Mouse (Mus musculus): ENCODE measurements around the gene Tusc1.

The Tusc1 gene

GRCm38 (mm10) chr4:93335118-93336003, at the start of gene Tusc1:
TSS of gene Tusc1 (minus strand) at chr4:93335511.
- DNase-seq (ENCODE audit: low spot score), result peak; percentile 45

DNA sequence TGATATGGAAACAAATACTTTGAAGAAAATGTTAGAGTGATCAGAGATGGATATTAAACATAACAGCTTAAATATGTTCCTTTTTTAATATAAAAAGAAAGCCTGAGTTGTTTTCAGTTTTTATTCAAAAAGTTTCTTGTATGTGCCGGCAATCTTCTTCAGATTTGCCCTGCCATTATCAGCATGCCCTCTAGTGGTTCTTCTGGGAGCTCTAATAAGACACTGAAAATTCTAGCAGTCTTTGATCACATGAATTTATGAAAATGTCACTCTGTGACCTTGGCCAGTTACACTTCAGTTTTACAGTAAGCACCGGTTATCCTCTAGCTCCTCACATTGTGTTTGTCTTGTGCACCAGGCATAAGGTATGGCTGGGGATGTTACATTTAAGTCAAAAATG, 17.6 kb upstream of the Tusc1 start:
- no peak for DNase-seq (ENCODE audit: low spot score)

DNA sequence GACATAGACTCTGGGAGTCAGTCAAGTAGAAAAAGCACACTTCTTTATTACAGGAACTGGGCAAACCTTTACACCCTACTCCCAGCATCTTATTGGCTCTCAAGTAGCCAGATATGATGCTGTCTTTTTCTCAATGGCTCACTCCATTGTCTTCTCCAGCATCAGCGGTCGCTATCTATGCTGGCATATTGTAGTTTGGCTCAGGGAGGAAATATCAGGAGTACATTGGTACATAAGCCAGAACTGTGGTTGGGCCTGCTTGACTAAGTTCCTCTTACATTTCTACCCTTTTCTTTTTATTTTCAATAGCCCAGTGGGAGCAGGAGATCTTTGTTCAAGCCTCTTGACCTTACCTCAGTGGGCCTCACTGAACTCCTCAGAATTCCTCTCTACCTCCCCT, 9.0 kb upstream of the Tusc1 start:
- DNase-seq (ENCODE audit: low spot score), result no peak

DNA sequence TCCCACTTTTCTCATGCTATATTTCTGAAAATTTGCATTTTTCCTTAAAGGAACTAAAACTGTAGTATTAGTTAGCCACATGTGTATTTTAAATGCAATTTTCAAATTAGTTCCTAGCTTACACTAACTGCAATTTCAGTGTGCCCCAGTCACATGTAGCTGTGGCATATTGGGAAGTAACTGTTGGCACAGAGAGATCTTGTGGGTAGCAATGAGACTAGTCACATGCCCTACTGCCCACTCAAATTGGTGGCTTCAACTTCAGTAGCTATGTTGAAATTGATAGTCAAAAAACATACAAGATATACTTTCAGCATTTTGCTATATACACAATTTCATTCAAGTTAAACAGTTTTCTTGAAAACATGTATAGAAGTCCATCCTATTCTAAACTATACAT, 6.3 kb upstream of the Tusc1 start:
- no peak for DNase-seq (ENCODE audit: low spot score)

DNA sequence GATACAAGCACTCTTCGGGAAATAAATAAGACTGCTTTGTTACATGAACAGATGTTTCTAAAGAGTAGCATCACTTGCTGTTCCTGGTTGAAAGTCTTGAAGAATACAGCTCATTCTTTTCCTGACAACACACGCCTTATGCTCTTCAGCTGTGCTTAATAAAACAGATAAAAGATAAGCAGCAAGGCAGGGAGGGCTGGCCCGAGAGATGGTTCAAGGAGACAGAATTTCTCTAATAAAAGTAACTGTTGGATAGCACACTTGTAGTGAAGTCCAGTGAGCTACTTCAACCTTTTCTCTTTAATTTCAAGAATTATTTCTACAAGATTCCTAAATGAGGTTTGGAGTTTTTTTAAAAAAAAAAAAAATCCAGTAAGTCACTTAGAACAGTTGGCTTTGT, 2.7 kb upstream of the Tusc1 start:
- no peak for DNase-seq (ENCODE audit: low spot score)

DNA sequence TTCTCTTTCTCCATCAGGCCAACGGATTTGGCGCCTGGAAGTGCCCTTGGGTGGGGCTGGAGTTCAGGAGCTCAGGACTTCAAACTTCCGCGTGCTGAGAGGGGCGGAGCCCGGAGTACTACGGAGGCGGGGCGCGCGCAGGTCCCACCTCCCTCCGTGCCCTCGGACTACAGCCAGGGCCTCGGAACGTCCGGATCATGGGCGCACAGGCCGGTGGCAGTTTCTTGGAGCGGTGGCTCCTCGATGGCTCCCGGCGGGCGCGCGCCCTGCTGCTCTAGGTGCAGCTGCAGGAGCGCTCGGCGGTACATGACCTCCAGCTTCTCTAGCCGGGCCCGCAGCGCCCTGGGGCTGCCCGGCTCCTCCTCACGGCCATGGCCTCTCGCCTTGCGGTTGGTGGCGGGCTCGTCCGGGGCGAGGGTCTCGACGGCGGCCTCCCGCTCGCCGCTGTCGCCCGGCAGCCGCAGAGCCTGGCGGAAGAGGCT, 634 bp downstream of the Tusc1 start:
- DNase-seq (ENCODE audit: low spot score), result peak; percentile 36

GRCm38 (mm10) chr4:93307486-93307885, 27.8 kb downstream of the Tusc1 start:
- DNase-seq (ENCODE audit: low spot score), result no peak

DNA sequence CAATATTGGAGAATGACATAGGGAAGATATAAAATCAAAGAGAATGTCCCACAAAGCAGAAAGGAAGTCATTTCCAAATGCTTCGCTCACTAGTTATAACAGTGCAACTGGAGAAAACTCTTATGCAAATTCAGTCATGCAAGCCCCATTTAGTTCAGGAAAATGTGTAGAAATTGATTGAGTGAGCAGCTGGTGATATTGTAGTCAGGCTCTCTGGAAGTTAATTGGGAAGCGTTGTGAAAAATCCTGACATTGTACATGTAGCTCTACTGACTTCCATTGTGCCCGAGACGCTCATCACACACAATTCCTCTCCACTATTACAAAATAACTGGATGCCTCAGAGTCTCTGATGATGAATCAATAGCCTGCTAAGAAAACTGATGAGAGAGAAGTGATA, 49.2 kb downstream of the Tusc1 start:
- DNase-seq (ENCODE audit: low spot score), result no peak
